Mouse (Mus musculus) gastrocnemius, postnatal 36 days (tissue): ENCODE data around the gene Irx5. TPM values are rescaled to one million over a fixed set of nuclear protein-coding genes. Genes with fewer than 3 reads are reported as not detected.

Source experiments
- DNase-seq, 2 experiments: peaks; one replicate each; pipeline ENCODE4 v3.0.0; 2022
- intact Hi-C: fragments of 180-260 bp; cut with DNase I; formaldehyde crosslinking; loops from one replicate; pipeline ENCODE4 v1.15.1; 2025
- total RNA-seq, 2 experiments: library from RNA; stranded (reverse); gene quantifications; 2 replicates each; pipeline ENCODE4 v1.2.3; 2021

Irx5 gene
- total RNA-seq, 2 experiments from 2014 or later = not detected

DNA sequence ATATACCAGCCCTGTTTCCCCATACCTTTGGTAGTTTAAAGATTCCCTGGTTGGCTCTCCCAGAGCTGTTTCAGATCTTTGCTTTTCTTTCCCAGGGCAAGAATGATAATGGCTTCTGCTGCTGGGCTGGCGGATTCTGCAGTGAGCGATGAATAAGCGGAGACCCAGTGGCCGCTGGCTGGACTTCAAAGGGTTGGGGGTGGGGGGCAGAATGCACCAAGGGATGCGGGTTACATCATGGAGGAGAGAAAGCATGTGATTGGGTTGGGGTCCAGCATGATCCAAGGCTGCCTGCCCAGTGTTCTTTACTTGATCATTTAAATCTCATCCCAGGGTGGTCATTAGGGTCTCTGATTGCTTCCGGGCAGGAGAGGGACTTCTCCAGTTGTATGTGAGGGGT, 56.2 kb downstream of the Irx5 start:
- no peak for DNase-seq
- intact Hi-C loops = no loop called here

DNA sequence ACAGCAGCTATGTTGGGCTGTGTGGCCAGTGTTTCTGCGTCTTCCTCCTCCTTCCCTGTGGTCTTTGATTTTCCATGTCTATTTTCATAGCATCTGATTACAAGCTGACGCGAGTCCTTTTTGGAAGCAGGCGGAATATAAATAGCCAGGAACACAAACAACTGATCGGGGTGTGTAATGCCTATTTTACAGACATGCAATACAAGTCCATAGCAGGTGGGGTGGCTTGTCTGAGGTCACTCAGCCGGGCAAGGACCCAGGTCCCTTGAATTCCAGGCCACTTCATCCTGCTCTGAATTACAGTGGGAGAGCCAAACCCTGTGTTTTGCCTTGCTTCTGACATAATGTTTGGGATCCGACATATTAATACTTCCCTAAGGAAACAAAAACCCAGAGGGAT, 63.2 kb downstream of the Irx5 start:
- DNase-seq = no peak
- intact Hi-C loops = no loop called here
